22 mouse cellular contexts compared by ENCODE assay signal in the genomic region with DNA sequence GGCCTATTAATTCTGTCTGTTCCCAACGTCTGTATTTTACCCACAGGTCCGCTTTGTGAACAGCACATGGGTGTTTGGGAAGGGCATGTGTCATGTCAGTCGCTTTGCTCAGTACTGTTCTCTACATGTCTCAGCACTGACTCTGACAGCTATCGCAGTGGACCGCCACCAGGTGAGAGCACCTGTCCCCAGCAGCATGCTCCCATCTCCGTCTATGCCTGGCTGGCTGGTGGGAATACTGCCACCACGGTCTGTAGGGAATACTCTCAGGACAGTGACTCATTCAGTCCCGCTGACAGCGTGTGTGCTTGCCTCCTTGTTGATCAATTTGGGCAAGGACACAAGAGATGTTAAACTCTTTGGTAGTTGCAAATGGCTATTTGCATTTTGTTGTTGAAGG. TPM values are rescaled to one million over a fixed set of nuclear protein-coding genes. Genes with fewer than 3 reads are reported as not detected.
DNase-seq lines count a peak whose midpoint lies in the region.
"Had no signal": no experiment of that assay in that cellular context is flagged by ENCODE, and none has a peak within 500 bp of the region (broad histone marks: within the 10 kb centered on the region; RNA-seq: fewer than 3 reads in every experiment).

No protein-coding gene starts in this region.

- peak; percentile 61 for DNase-seq in heart, adult 11 months
- DNase-seq in heart, adult 18-20 months = no peak
- DNase-seq in heart, embryonic 10.5 days (ENCODE audit: low spot score) = peak; percentile 66
- DNase-seq in heart, postnatal 25 days (ENCODE audit: low spot score) = no peak
- DNase-seq: adrenal gland, adult 2 months; adrenal gland, adult 8-10 months; adrenal gland, postnatal 10 days; adrenal gland, postnatal 14 days; adrenal gland, postnatal 25 days; adrenal gland, postnatal 36 days; B cell, adult 2 months; cerebellum, adult 11 months; cerebellum, adult 11-12 months; cerebellum, adult 18-20 months had no signal

- 73% methylated on average over 9 of the region's 9 CpGs for WGBS in heart, embryonic 10.5 days

- H3K4me3 ChIP-seq in heart, embryonic 10.5 days = no peak overlapping the region

- no peaks in the 10 kb centered on the region for H3K36me3 ChIP-seq in heart, embryonic 10.5 days
- H3K36me3 ChIP-seq: G1E had no signal

- peaks cover 3% of the 10 kb centered on the region; the same call in 1 of the 2 replicates for H3K4me1 ChIP-seq in heart, embryonic 10.5 days

- no peak overlapping the region for H3K27ac ChIP-seq in heart, embryonic 10.5 days

- H3K27me3 ChIP-seq in heart, embryonic 10.5 days (ENCODE audit: insufficient read depth, poor library complexity, severe bottlenecking) = peaks cover 56% of the 10 kb centered on the region

- H3K9me3 ChIP-seq in heart, embryonic 10.5 days = no peaks in the 10 kb centered on the region
- H3K9me3 ChIP-seq: G1E had no signal

- intact Hi-C loops in heart, postnatal 25 days (cut with DNase I) = no loop called here

RNA-seq across cellular contexts. Expression of gene Gpr83, which starts 4.7 kb away (rescaled TPM):
- total RNA-seq in heart, adult 18-20 months (2021) = not detected
- not detected in 2 replicates for polyA plus RNA-seq in heart, embryonic 10.5 days (2016; fragmentation: Nextera tagmentation; extraction: Ambion mirVana)
- not detected for total RNA-seq in heart, postnatal 25 days (2021)
- total RNA-seq: adrenal gland, adult 18-20 months; adrenal gland, adult 2 months; adrenal gland, postnatal 14 days; adrenal gland, postnatal 25 days; adrenal gland, postnatal 36 days; CH12.LX had no signal
- polyA plus RNA-seq: C2C12, G1E, Patski had no signal

RNA-seq across cellular contexts. Expression of gene Izumo1r, which starts 39.0 kb away (rescaled TPM):
- total RNA-seq in heart, adult 18-20 months (2021) = 1 to 10 TPM in 1 of 2 experiments, not detected in 1; 1.0 TPM
- polyA plus RNA-seq in heart, embryonic 10.5 days (2016; fragmentation: Nextera tagmentation; extraction: Ambion mirVana) = 0.10 TPM in 1 of 2 replicates, not detected in the other
- total RNA-seq in heart, postnatal 25 days (2021) = not detected
- total RNA-seq: adrenal gland, adult 18-20 months; adrenal gland, adult 2 months; adrenal gland, adult 8-10 months; adrenal gland, postnatal 14 days; adrenal gland, postnatal 25 days; adrenal gland, postnatal 36 days; adrenal gland, postnatal 4 days; CH12.LX; MEL had no signal
- polyA plus RNA-seq: brain, embryonic 14.5 days; C2C12; G1E; Patski had no signal

Comparison
In these comparisons a context has a peak if more than half of its experiments do, and no peak if none do; other contexts are left out.
1. DNase-seq: peak in heart, adult 11 months (single experiment) and heart, embryonic 10.5 days (single experiment); none in heart, adult 18-20 months (0 of 2) and heart, postnatal 25 days (single experiment).